ENCODE assay signal across 11 mouse cellular contexts in genomic region chrX:141150290-141150689, GRCm38 (mm10).
DNase-seq lines count a peak whose midpoint lies in the region; ATAC-seq and TF ChIP-seq lines count a peak whose summit lies in the region.
"Had no signal": no experiment of that assay in that cellular context is flagged by ENCODE, and none has a peak within 500 bp of the region (broad histone marks: within the 10 kb centered on the region; RNA-seq: fewer than 3 reads in every experiment).

No protein-coding gene starts in this region.

- DNase-seq in embryonic facial prominence, embryonic 10.5 days (ENCODE audit: low spot score), result no peak
- DNase-seq in liver, postnatal 0 days, result no peak
- no peak for DNase-seq in thymus, adult 18-20 months
- no peak for DNase-seq in thymus, postnatal 25 days
- DNase-seq in right cerebral cortex, postnatal 14 days, result no peak
- DNase-seq: cerebellum, postnatal 25 days; heart, adult 2 months had no signal

- no peak overlapping the region for H3K27ac ChIP-seq in heart, embryonic 13.5 days (replicated peaks)
- H3K27ac ChIP-seq in heart, embryonic 12.5 days (ENCODE audit: poor library complexity, severe bottlenecking), result no peak overlapping the region
- H3K27ac ChIP-seq in embryonic facial prominence, embryonic 10.5 days (replicated peaks), result peak overlapping the region; percentile 30; the same call in 1 of the 2 replicates
- H3K27ac ChIP-seq in forebrain, embryonic 16.5 days (ENCODE audit: low read length), result no peak overlapping the region
- H3K27ac ChIP-seq in liver, postnatal 0 days (ENCODE audit: low read depth), result no peak overlapping the region
- H3K27ac ChIP-seq: heart, adult 2 months had no signal

- no peak overlapping the region for H3K9ac ChIP-seq in heart, embryonic 13.5 days
- H3K9ac ChIP-seq in heart, embryonic 12.5 days, result no peak overlapping the region
- H3K9ac ChIP-seq in forebrain, embryonic 16.5 days (replicated peaks; ENCODE audit: low read depth, low read length), result no peak overlapping the region
- no peak overlapping the region for H3K9ac ChIP-seq in liver, postnatal 0 days (replicated peaks)

- no peak overlapping the region for H3K4me2 ChIP-seq in heart, embryonic 13.5 days
- no peak overlapping the region for H3K4me2 ChIP-seq in heart, embryonic 12.5 days
- no peak overlapping the region for H3K4me2 ChIP-seq in forebrain, embryonic 16.5 days (ENCODE audit: low read length)
- H3K4me2 ChIP-seq in liver, postnatal 0 days (ENCODE audit: low read depth, low read length), result no peak overlapping the region

- no peaks in the 10 kb centered on the region for H3K4me1 ChIP-seq in heart, embryonic 13.5 days
- H3K4me1 ChIP-seq in heart, embryonic 12.5 days (replicated peaks), result no peaks in the 10 kb centered on the region
- H3K4me1 ChIP-seq in embryonic facial prominence, embryonic 10.5 days, result 0 out of 2 replicates have a peak, but pooled peaks cover 5% of the 10 kb centered on the region
- no peaks in the 10 kb centered on the region for H3K4me1 ChIP-seq in forebrain, embryonic 16.5 days (replicated peaks; ENCODE audit: control insufficient read depth, insufficient read depth, low read length)
- H3K4me1 ChIP-seq in liver, postnatal 0 days (ENCODE audit: insufficient read depth), result no peaks in the 10 kb centered on the region

- no peaks in the 10 kb centered on the region for H3K9me3 ChIP-seq in heart, embryonic 13.5 days
- no peaks in the 10 kb centered on the region for H3K9me3 ChIP-seq in heart, embryonic 12.5 days (replicated peaks)
- no peaks in the 10 kb centered on the region for H3K9me3 ChIP-seq in embryonic facial prominence, embryonic 10.5 days
- no peaks in the 10 kb centered on the region for H3K9me3 ChIP-seq in forebrain, embryonic 16.5 days (ENCODE audit: control insufficient read depth, low read length)
- H3K9me3 ChIP-seq in liver, postnatal 0 days (ENCODE audit: low read length), result no peaks in the 10 kb centered on the region
- H3K9me3 ChIP-seq: G1E had no signal

- ATAC-seq in heart, embryonic 13.5 days (ENCODE audit: extremely low read depth, insufficient number of reproducible peaks, low FRiP score, low TSS enrichment), result peak; percentile 31
- no peak for ATAC-seq in heart, embryonic 12.5 days (ENCODE audit: insufficient number of reproducible peaks, low FRiP score)
- ATAC-seq in forebrain, embryonic 16.5 days, result 0 out of 2 replicates have a peak, but pooled peaks have one; percentile 63
- 0 out of 2 replicates have a peak, but pooled peaks have one; percentile 7 for ATAC-seq in liver, postnatal 0 days

- peaks cover 43% of the 10 kb centered on the region for H3K27me3 ChIP-seq in heart, embryonic 13.5 days (replicated peaks)
- peaks cover 58% of the 10 kb centered on the region for H3K27me3 ChIP-seq in heart, embryonic 12.5 days (replicated peaks)
- peaks cover 60% of the 10 kb centered on the region for H3K27me3 ChIP-seq in embryonic facial prominence, embryonic 10.5 days (replicated peaks; ENCODE audit: low read depth, poor library complexity, severe bottlenecking)
- H3K27me3 ChIP-seq in forebrain, embryonic 16.5 days (replicated peaks; ENCODE audit: control insufficient read depth, insufficient read depth, low read length), result no peaks in the 10 kb centered on the region; the same call in 1 of the 2 replicates
- no peaks in the 10 kb centered on the region for H3K27me3 ChIP-seq in liver, postnatal 0 days (ENCODE audit: insufficient read depth, low read length)

- no peaks in the 10 kb centered on the region for H3K36me3 ChIP-seq in heart, embryonic 13.5 days
- no peaks in the 10 kb centered on the region for H3K36me3 ChIP-seq in heart, embryonic 12.5 days
- H3K36me3 ChIP-seq in embryonic facial prominence, embryonic 10.5 days (replicated peaks), result no peaks in the 10 kb centered on the region
- no peaks in the 10 kb centered on the region for H3K36me3 ChIP-seq in forebrain, embryonic 16.5 days (ENCODE audit: control insufficient read depth, insufficient read depth)
- H3K36me3 ChIP-seq in liver, postnatal 0 days (replicated peaks; ENCODE audit: insufficient read depth, low read length), result no peaks in the 10 kb centered on the region

- TF ChIP-seq EP300 in liver, postnatal 0 days (IDR thresholded peaks at IDR 0.05; ENCODE audit: low read depth), result no peak

- no peak for TF ChIP-seq CTCF in liver, postnatal 0 days (IDR thresholded peaks at IDR 0.05; ENCODE audit: low read depth)

- no peak overlapping the region for H3K4me3 ChIP-seq in heart, embryonic 13.5 days
- no peak overlapping the region for H3K4me3 ChIP-seq in heart, embryonic 12.5 days
- H3K4me3 ChIP-seq in embryonic facial prominence, embryonic 10.5 days, result no peak overlapping the region
- H3K4me3 ChIP-seq in forebrain, embryonic 16.5 days (replicated peaks; ENCODE audit: low read length), result no peak overlapping the region
- H3K4me3 ChIP-seq in liver, postnatal 0 days (ENCODE audit: low read depth, low read length), result no peak overlapping the region
- H3K4me3 ChIP-seq: heart, adult 2 months had no signal
